29 mouse cellular contexts compared by ENCODE assay signal in genomic region chr5:132617241-132617640, GRCm38 (mm10).
DNase-seq lines count a peak whose midpoint lies in the region; ATAC-seq and TF ChIP-seq lines count a peak whose summit lies in the region.
"Had no signal": no experiment of that assay in that cellular context is flagged by ENCODE, and none has a peak within 500 bp of the region (broad histone marks: within the 10 kb centered on the region; RNA-seq: fewer than 3 reads in every experiment).

No protein-coding gene starts in this region.

- H3K9me3 ChIP-seq in heart, embryonic 10.5 days, result no peaks in the 10 kb centered on the region
- no peaks in the 10 kb centered on the region for H3K9me3 ChIP-seq in lung, embryonic 14.5 days (ENCODE audit: low read depth, low read length)
- H3K9me3 ChIP-seq: embryonic facial prominence, embryonic 15.5 days; heart, embryonic 15.5 days; hindbrain, embryonic 12.5 days; intestine, embryonic 15.5 days; liver, embryonic 12.5 days had no signal

- H3K27ac ChIP-seq in heart, adult 2 months, result no peak overlapping the region
- H3K27ac ChIP-seq in heart, embryonic 10.5 days, result no peak overlapping the region
- H3K27ac ChIP-seq in lung, embryonic 14.5 days (ENCODE audit: low read depth), result no peak overlapping the region
- H3K27ac ChIP-seq: embryonic facial prominence, embryonic 10.5 days; embryonic facial prominence, embryonic 15.5 days; forebrain, embryonic 12.5 days; heart, embryonic 15.5 days; hindbrain, embryonic 12.5 days; hindbrain, postnatal 0 days; intestine, embryonic 15.5 days; liver, embryonic 12.5 days; midbrain, embryonic 12.5 days; neural tube, embryonic 12.5 days had no signal

- no peaks in the 10 kb centered on the region for H3K27me3 ChIP-seq in heart, adult 2 months (ENCODE audit: control insufficient read depth, insufficient read depth, low read length)
- H3K27me3 ChIP-seq in heart, embryonic 10.5 days (ENCODE audit: insufficient read depth, poor library complexity, severe bottlenecking), result no peaks in the 10 kb centered on the region
- H3K27me3 ChIP-seq in lung, embryonic 14.5 days (ENCODE audit: insufficient read depth, low read length), result no peaks in the 10 kb centered on the region
- H3K27me3 ChIP-seq: embryonic facial prominence, embryonic 15.5 days; forebrain, embryonic 12.5 days; heart, embryonic 15.5 days; hindbrain, embryonic 12.5 days; intestine, embryonic 15.5 days; liver, embryonic 12.5 days; neural tube, embryonic 12.5 days; Patski had no signal

- no peak overlapping the region for H3K9ac ChIP-seq in heart, adult 2 months (ENCODE audit: low read depth, low read length)
- H3K9ac ChIP-seq in lung, embryonic 14.5 days, result no peak overlapping the region
- H3K9ac ChIP-seq: embryonic facial prominence, embryonic 15.5 days; forebrain, embryonic 12.5 days; heart, embryonic 15.5 days; hindbrain, embryonic 12.5 days; intestine, embryonic 15.5 days; liver, embryonic 12.5 days; midbrain, embryonic 12.5 days; neural tube, embryonic 12.5 days had no signal

- intact Hi-C loops in heart, adult 2 months (cut with DNase I), result no loop called here

- no peak for TF ChIP-seq EP300 in heart, adult 2 months (IDR thresholded peaks at IDR 0.05; ENCODE audit: insufficient read depth, low read depth, low read length)

- DNase-seq in heart, adult 2 months, result no peak
- no peak for DNase-seq in heart, embryonic 10.5 days (ENCODE audit: low spot score)
- peak; percentile 6 for DNase-seq in lung, embryonic 14.5 days
- DNase-seq in lung, postnatal 36 days, result no peak
- DNase-seq in ES-CJ7 (ENCODE audit: low read depth, low spot score), result peak; percentile 35
- DNase-seq in ZHBTc4 (ENCODE audit: low read depth, low spot score), result peak; percentile 54
- no peak for DNase-seq in adrenal gland, postnatal 4 days (ENCODE audit: low spot score in 2 of 2)
- DNase-seq: adrenal gland, adult 8-10 months; cerebellum, adult 8-10 months; cerebellum, postnatal 25 days; gastrocnemius, postnatal 25 days; kidney, postnatal 25 days; left cerebral cortex, postnatal 4 days; lung, adult 2 months; lung, postnatal 14 days; thymus, postnatal 25 days had no signal

- no peak overlapping the region for H3K4me2 ChIP-seq in lung, embryonic 14.5 days
- H3K4me2 ChIP-seq: embryonic facial prominence, embryonic 15.5 days; forebrain, embryonic 12.5 days; heart, embryonic 15.5 days; hindbrain, embryonic 12.5 days; intestine, embryonic 15.5 days; liver, embryonic 12.5 days; midbrain, embryonic 12.5 days; neural tube, embryonic 12.5 days had no signal

- no peak overlapping the region for H3K4me3 ChIP-seq in heart, adult 2 months
- no peak overlapping the region for H3K4me3 ChIP-seq in heart, embryonic 10.5 days
- no peak overlapping the region for H3K4me3 ChIP-seq in lung, embryonic 14.5 days (ENCODE audit: low read depth, low read length)
- H3K4me3 ChIP-seq: embryonic facial prominence, embryonic 10.5 days; embryonic facial prominence, embryonic 15.5 days; forebrain, embryonic 12.5 days; heart, embryonic 15.5 days; hindbrain, embryonic 12.5 days; intestine, embryonic 15.5 days; liver, embryonic 12.5 days; midbrain, embryonic 12.5 days; myocyte; neural tube, embryonic 12.5 days had no signal

- no peak for ATAC-seq in lung, embryonic 14.5 days (ENCODE audit: insufficient read depth)
- ATAC-seq: CD4-positive, CD25-positive, alpha-beta regulatory T cell, adult 4 months; hindbrain, postnatal 0 days; intestine, embryonic 15.5 days; liver, embryonic 12.5 days; Patski had no signal

- H3K36me3 ChIP-seq in heart, adult 2 months (ENCODE audit: control insufficient read depth, insufficient read depth, low read length), result no peaks in the 10 kb centered on the region
- H3K36me3 ChIP-seq in heart, embryonic 10.5 days, result no peaks in the 10 kb centered on the region
- H3K36me3 ChIP-seq in lung, embryonic 14.5 days (ENCODE audit: insufficient read depth), result no peaks in the 10 kb centered on the region
- H3K36me3 ChIP-seq: embryonic facial prominence, embryonic 10.5 days; embryonic facial prominence, embryonic 15.5 days; forebrain, embryonic 12.5 days; heart, embryonic 15.5 days; hindbrain, embryonic 12.5 days; intestine, embryonic 15.5 days; liver, embryonic 12.5 days; midbrain, embryonic 12.5 days; neural tube, embryonic 12.5 days had no signal

- 0 out of 2 replicates have a peak, but pooled peaks have one; percentile 13 for TF ChIP-seq CTCF in heart, adult 2 months (IDR thresholded peaks at IDR 0.05)
- no peak for TF ChIP-seq CTCF in lung, embryonic 14.5 days (IDR thresholded peaks at IDR 0.05; ENCODE audit: low read depth)

- no peaks in the 10 kb centered on the region for H3K4me1 ChIP-seq in heart, adult 2 months (ENCODE audit: control insufficient read depth, insufficient read depth, low read length)
- 0 out of 2 replicates have a peak, but pooled peaks cover 3% of the 10 kb centered on the region for H3K4me1 ChIP-seq in heart, embryonic 10.5 days
- no peaks in the 10 kb centered on the region for H3K4me1 ChIP-seq in lung, embryonic 14.5 days (ENCODE audit: insufficient read depth)
- H3K4me1 ChIP-seq: embryonic facial prominence, embryonic 10.5 days; embryonic facial prominence, embryonic 15.5 days; intestine, embryonic 15.5 days; liver, embryonic 12.5 days; neural tube, embryonic 12.5 days had no signal

- no peak for TF ChIP-seq POLR2A in heart, adult 2 months (IDR thresholded peaks at IDR 0.05; ENCODE audit: insufficient read depth, low read depth, low read length)

- no peaks in the 10 kb centered on the region for H3K79me2 ChIP-seq in heart, adult 2 months (replicated peaks; ENCODE audit: control insufficient read depth, insufficient read depth, low read length)

- WGBS in heart, adult 2 months, result 67% methylated on average over 3 of the region's 3 CpGs
- 65% methylated on average over 3 of the region's 3 CpGs for WGBS in heart, embryonic 10.5 days
- 65% methylated on average over 3 of the region's 3 CpGs for WGBS in lung, embryonic 14.5 days

Comparison
In these comparisons a context has a peak if more than half of its experiments do, and no peak if none do; other contexts are left out.
1. DNase-seq: peak in lung, embryonic 14.5 days (single experiment), ES-CJ7 (single experiment) and ZHBTc4 (single experiment); none in heart, adult 2 months (0 of 2), heart, embryonic 10.5 days (single experiment), lung, postnatal 36 days (single experiment) and adrenal gland, postnatal 4 days (0 of 2).